Mouse (Mus musculus) brain, embryonic 14.5 days (tissue): ENCODE results near the gene Vim.

Experiments
- CTCF ChIP-seq: fragments of 200-500 bp; IDR thresholded peaks from 2 replicates; pipeline ENCODE4 v1.5.1; 2012; ENCODE audit warnings: inconsistent platforms, mild to moderate bottlenecking, moderate library complexity, borderline replicate concordance; ENCODE audit not compliant: insufficient read depth, insufficient read length; ENCODE audit errors: extremely low read depth
- POLR2A ChIP-seq: fragments of 200-500 bp; IDR thresholded peaks from 2 replicates; pipeline ENCODE4 v1.6.1; 2012; ENCODE audit warnings: mild to moderate bottlenecking, inconsistent platforms, borderline replicate concordance; ENCODE audit not compliant: poor library complexity, insufficient read depth, insufficient read length, severe bottlenecking; ENCODE audit errors: extremely low read depth

- TF ChIP-seq CTCF (no peak), POLR2A (no peak)
These were observed 47.5 kb upstream of the Vim start for GRCm38 (mm10) chr2:13526205-13526604.
